Mouse (Mus musculus) lung, adult 2 months (tissue): ENCODE data around the gene Rexo5. TPM values are rescaled to one million over a fixed set of nuclear protein-coding genes. Genes with fewer than 3 reads are reported as not detected.

Source experiments
- DNase-seq: peaks from one replicate; pipeline ENCODE4 v3.0.0; 2022
- H3K4me1 ChIP-seq: fragments of 200-500 bp; 2 replicates; pipeline ENCODE4 v1.6.1; 2011; ENCODE audit warnings: low read length; ENCODE audit not compliant: control insufficient read depth, insufficient read depth
- H3K4me3 ChIP-seq: fragments of 200-500 bp; replicated peaks from 2 replicates; pipeline ENCODE3; 2011; ENCODE audit warnings: low read depth, mild to moderate bottlenecking, control low read depth, low read length; ENCODE audit errors: extremely low read depth
- CTCF ChIP-seq: fragments of 200-500 bp; IDR thresholded peaks from 2 replicates; pipeline ENCODE4 v1.5.1; 2011; ENCODE audit warnings: mild to moderate bottlenecking, low read length, control low read depth; ENCODE audit not compliant: insufficient read depth
- POLR2A ChIP-seq: fragments of 200-500 bp; IDR thresholded peaks from 2 replicates; pipeline ENCODE4 v1.6.1; 2011; ENCODE audit warnings: low read depth, mild to moderate bottlenecking, control low read depth, low read length, borderline replicate concordance; ENCODE audit errors: extremely low read depth
- WGBS: fragments of 180-500 bp; shearing (Covaris S2); methylation state at CpG from one replicate; pipeline ENCODE4 v1.1.7; 2018; 5-methylcytosine and 5-hydroxymethylcytosine counted together
- polyA plus RNA-seq: library from polyadenylated mRNA; depleted of rRNA; stranded (reverse); fragments of >200 nt; gene quantifications from 2 replicates; pipeline ENCODE4 v1.2.3, GENCODE M21; 2012

Rexo5 gene
- polyA plus RNA-seq, 1 experiment = 4.9 TPM

GRCm38 (mm10) chr7:119769895-119770294 lies 23.9 kb upstream of the Rexo5 start:
- 95% methylated on average over 8 of the region's 8 CpGs for WGBS
- Histone ChIP-seq H3K4me3 (no peak overlapping the region), H3K4me1 (no peaks in the 10 kb centered on the region)
- TF ChIP-seq POLR2A (no peak), CTCF (no peak)
- DNase-seq = no peak

- DNase-seq = no peak
- TF ChIP-seq CTCF = no peak
- TF ChIP-seq POLR2A = no peak
- WGBS = 89% methylated on average over 2 of the region's 2 CpGs
- Histone ChIP-seq H3K4me3 (no peak overlapping the region), H3K4me1 (no peaks in the 10 kb centered on the region)
Measured at GRCm38 (mm10) chr7:119783453-119783852, 10.4 kb upstream of the Rexo5 start.

GRCm38 (mm10) chr7:119784908-119785307 lies 8.9 kb upstream of the Rexo5 start:
- TF ChIP-seq POLR2A (no peak), CTCF (no peak)
- H3K4me3 ChIP-seq = no peak overlapping the region
- H3K4me1 ChIP-seq = no peaks in the 10 kb centered on the region
- no peak for DNase-seq
- WGBS = 84% methylated on average over 5 of the region's 5 CpGs

GRCm38 (mm10) chr7:119789024-119789423 lies 4.8 kb upstream of the Rexo5 start:
- DNase-seq = no peak
- Histone ChIP-seq H3K4me1 (no peaks in the 10 kb centered on the region), H3K4me3 (no peak overlapping the region)
- WGBS = 90% methylated on average over 3 of the region's 3 CpGs
- TF ChIP-seq POLR2A (no peak), CTCF (no peak)

- WGBS = under 1% methylated on average over 21 of the region's 21 CpGs
Measured at GRCm38 (mm10) chr7:119794251-119794638, 439 bp downstream of the Rexo5 start.

GRCm38 (mm10) chr7:119795311-119795710 lies 1.5 kb downstream of the Rexo5 start:
- TF ChIP-seq POLR2A = no peak
- TF ChIP-seq CTCF = no peak
- no peak for DNase-seq
- no peaks in the 10 kb centered on the region for H3K4me1 ChIP-seq
- H3K4me3 ChIP-seq = no peak overlapping the region

More at GRCm38 (mm10) chr7:119794251-119794638, 439 bp downstream of the Rexo5 start:
- TF ChIP-seq POLR2A = no peak
- H3K4me3 ChIP-seq = peak overlapping the region; percentile 92
- DNase-seq = no peak
- no peaks in the 10 kb centered on the region for H3K4me1 ChIP-seq

- no peak for DNase-seq
- TF ChIP-seq CTCF (no peak), POLR2A (no peak)
- no peaks in the 10 kb centered on the region for H3K4me1 ChIP-seq
- 93% methylated on average over 3 of the region's 3 CpGs for WGBS
- H3K4me3 ChIP-seq = no peak overlapping the region
Measured at GRCm38 (mm10) chr7:119800488-119800887, 6.7 kb downstream of the Rexo5 start.

- no peak for DNase-seq
- no peak overlapping the region for H3K4me3 ChIP-seq
- TF ChIP-seq POLR2A (no peak), CTCF (no peak)
- WGBS = 59% methylated on average over 3 of the region's 3 CpGs
- H3K4me1 ChIP-seq = no peaks in the 10 kb centered on the region
Measured at GRCm38 (mm10) chr7:119800991-119801390, 7.2 kb downstream of the Rexo5 start.

GRCm38 (mm10) chr7:119807396-119807795 lies 13.6 kb downstream of the Rexo5 start:
- no peak for TF ChIP-seq POLR2A
- no peak for TF ChIP-seq CTCF
- H3K4me1 ChIP-seq = no peaks in the 10 kb centered on the region
- DNase-seq = no peak
- 90% methylated on average over 5 of the region's 5 CpGs for WGBS
- H3K4me3 ChIP-seq = no peak overlapping the region

GRCm38 (mm10) chr7:119808723-119809122 lies 14.9 kb downstream of the Rexo5 start:
- no peak for DNase-seq
- Histone ChIP-seq H3K4me3 (no peak overlapping the region), H3K4me1 (no peaks in the 10 kb centered on the region)
- TF ChIP-seq CTCF (no peak), POLR2A (no peak)
- WGBS = 89% methylated on average over 3 of the region's 3 CpGs
